In genomic region chr1:136006292-136006748, GRCm38 (mm10) we compare ENCODE assay signal across 9 mouse cellular contexts. TPM values are rescaled to one million over a fixed set of nuclear protein-coding genes. Genes with fewer than 3 reads are reported as not detected.
DNase-seq lines count a peak whose midpoint lies in the region; ATAC-seq and TF ChIP-seq lines count a peak whose summit lies in the region.
"Had no signal": no experiment of that assay in that cellular context is flagged by ENCODE, and none has a peak within 500 bp of the region (broad histone marks: within the 10 kb centered on the region; RNA-seq: fewer than 3 reads in every experiment).

TSS of gene Igfn1 (minus strand) at chr1:136006342.

- no peak within 1 kb of the TSS for H3K27ac ChIP-seq in kidney, embryonic 14.5 days (ENCODE audit: low read depth, low read length)
- H3K27ac ChIP-seq in forebrain, embryonic 11.5 days (ENCODE audit: low read depth, low read length), result no peak within 1 kb of the TSS
- no peak within 1 kb of the TSS for H3K27ac ChIP-seq in hindbrain, postnatal 0 days
- no peak within 1 kb of the TSS for H3K27ac ChIP-seq in midbrain, embryonic 15.5 days
- no peak within 1 kb of the TSS for H3K27ac ChIP-seq in layer of hippocampus, adult 2 months

- H3K4me1 ChIP-seq in kidney, embryonic 14.5 days (ENCODE audit: control insufficient read depth, insufficient read depth, low read length), result no peaks in the 10 kb centered on the region
- H3K4me1 ChIP-seq in forebrain, embryonic 11.5 days (replicated peaks; ENCODE audit: control insufficient read depth, insufficient read depth, low read length), result 0 out of 2 replicates have a peak, but pooled peaks cover 3% of the 10 kb centered on the region
- peaks cover 7% of the 10 kb centered on the region; the same call in 1 of the 2 replicates for H3K4me1 ChIP-seq in hindbrain, postnatal 0 days (ENCODE audit: insufficient read depth, low read length)
- peaks cover 12% of the 10 kb centered on the region for H3K4me1 ChIP-seq in midbrain, embryonic 15.5 days

- ATAC-seq in kidney, embryonic 14.5 days (ENCODE audit: low FRiP score, low TSS enrichment), result no peak
- no peak for ATAC-seq in forebrain, embryonic 11.5 days (replicated peaks; ENCODE audit: low FRiP score)
- no peak for ATAC-seq in hindbrain, postnatal 0 days
- no peak for ATAC-seq in midbrain, embryonic 15.5 days (replicated peaks)

- no peak for TF ChIP-seq CTCF in hindbrain, postnatal 0 days (IDR thresholded peaks at IDR 0.05; ENCODE audit: low read depth)
- TF ChIP-seq CTCF in layer of hippocampus, adult 2 months (conservative IDR thresholded peaks at IDR 0.05), result no peak

- H3K9ac ChIP-seq in kidney, embryonic 14.5 days (ENCODE audit: low read depth, low read length), result no peak within 1 kb of the TSS; the same call in 1 of the 2 replicates
- H3K9ac ChIP-seq in forebrain, embryonic 11.5 days (ENCODE audit: low read length), result no peak within 1 kb of the TSS
- peak within 1 kb of the TSS; percentile 39; the same call in 1 of the 2 replicates for H3K9ac ChIP-seq in hindbrain, postnatal 0 days (replicated peaks; ENCODE audit: low read length)
- H3K9ac ChIP-seq in midbrain, embryonic 15.5 days, result 0 out of 2 replicates have a peak within 1 kb of the TSS, but pooled peaks have one; percentile 19

- peak within 1 kb of the TSS; percentile 47; the same call in 1 of the 2 replicates for H3K4me3 ChIP-seq in kidney, embryonic 14.5 days (ENCODE audit: low read length)
- H3K4me3 ChIP-seq in forebrain, embryonic 11.5 days (ENCODE audit: low read depth, low read length), result peak within 1 kb of the TSS; percentile 34; the same call in 1 of the 2 replicates
- peak within 1 kb of the TSS; percentile 38 for H3K4me3 ChIP-seq in hindbrain, postnatal 0 days (ENCODE audit: low read length)
- H3K4me3 ChIP-seq in midbrain, embryonic 15.5 days, result no peak within 1 kb of the TSS; the same call in 1 of the 2 replicates
- no peak within 1 kb of the TSS for H3K4me3 ChIP-seq in layer of hippocampus, adult 2 months

- no peaks in the 10 kb centered on the region for H3K9me3 ChIP-seq in kidney, embryonic 14.5 days (ENCODE audit: control insufficient read depth, low read length)
- no peaks in the 10 kb centered on the region for H3K9me3 ChIP-seq in forebrain, embryonic 11.5 days (ENCODE audit: control insufficient read depth, low read length)
- H3K9me3 ChIP-seq in hindbrain, postnatal 0 days (ENCODE audit: low read length), result no peaks in the 10 kb centered on the region
- no peaks in the 10 kb centered on the region for H3K9me3 ChIP-seq in midbrain, embryonic 15.5 days

- no peak for DNase-seq in kidney, postnatal 36 days
- DNase-seq in forebrain, embryonic 11.5 days (ENCODE audit: low spot score), result no peak
- DNase-seq in hindbrain, postnatal 0 days (ENCODE audit: low spot score), result no peak
- DNase-seq in layer of hippocampus, adult 2 months (ENCODE audit: low spot score in 2 of 2), result no peak
- DNase-seq in thymus, postnatal 10 days (ENCODE audit: low spot score in 2 of 2), result no peak
- DNase-seq in cerebellum, adult 9-11 months, result no peak
- DNase-seq: kidney, adult 8-10 months had no signal

- peak within 1 kb of the TSS; percentile 70 for H3K4me2 ChIP-seq in kidney, embryonic 14.5 days (replicated peaks; ENCODE audit: low read depth, low read length)
- peak within 1 kb of the TSS; percentile 78; the same call in 1 of the 2 replicates for H3K4me2 ChIP-seq in forebrain, embryonic 11.5 days (ENCODE audit: low read depth, low read length, severe bottlenecking)
- H3K4me2 ChIP-seq in hindbrain, postnatal 0 days (ENCODE audit: low read depth, low read length), result peak within 1 kb of the TSS; percentile 81
- H3K4me2 ChIP-seq in midbrain, embryonic 15.5 days, result peak within 1 kb of the TSS; percentile 50; the same call in 1 of the 2 replicates

- peaks cover 3% of the 10 kb centered on the region; the same call in 1 of the 2 replicates for H3K27me3 ChIP-seq in kidney, embryonic 14.5 days (ENCODE audit: control insufficient read depth, insufficient read depth, low read length)
- peaks cover 5% of the 10 kb centered on the region; the same call in 1 of the 2 replicates for H3K27me3 ChIP-seq in forebrain, embryonic 11.5 days (ENCODE audit: control insufficient read depth, insufficient read depth, low read length)
- no peaks in the 10 kb centered on the region for H3K27me3 ChIP-seq in hindbrain, postnatal 0 days (ENCODE audit: insufficient read depth, low read length)
- peaks cover 17% of the 10 kb centered on the region; the same call in 1 of the 2 replicates for H3K27me3 ChIP-seq in midbrain, embryonic 15.5 days (replicated peaks)

- no peaks in the 10 kb centered on the region for H3K36me3 ChIP-seq in kidney, embryonic 14.5 days (ENCODE audit: control insufficient read depth, insufficient read depth, low read length)
- no peaks in the 10 kb centered on the region for H3K36me3 ChIP-seq in forebrain, embryonic 11.5 days (ENCODE audit: control insufficient read depth, insufficient read depth, low read length)
- H3K36me3 ChIP-seq in hindbrain, postnatal 0 days (ENCODE audit: insufficient read depth, low read length), result no peaks in the 10 kb centered on the region
- H3K36me3 ChIP-seq in midbrain, embryonic 15.5 days (replicated peaks), result no peaks in the 10 kb centered on the region

- WGBS in kidney, embryonic 14.5 days, result 60% methylated on average over 3 of the region's 3 CpGs
- WGBS in forebrain, embryonic 11.5 days, result 82% methylated on average over 3 of the region's 3 CpGs
- WGBS in hindbrain, postnatal 0 days, result 83% methylated on average over 3 of the region's 3 CpGs
- WGBS in midbrain, embryonic 15.5 days, result 90% methylated on average over 3 of the region's 3 CpGs

RNA-seq across cellular contexts. Expression of gene Igfn1, which starts in this region (rescaled TPM):
- not detected in 2 replicates for polyA plus RNA-seq in kidney, embryonic 14.5 days (2014; fragmentation: Nextera tagmentation; extraction: Ambion mirVana)
- polyA plus RNA-seq in forebrain, embryonic 11.5 days (2014; fragmentation: Nextera tagmentation; extraction: Ambion mirVana), result not detected in 2 replicates
- 0.11 TPM in 1 of 2 replicates, not detected in the other for total RNA-seq in hindbrain, postnatal 0 days (2014; rRNA removed)
- 0.04 and 0.05 TPM in 2 replicates for polyA plus RNA-seq in hindbrain, postnatal 0 days (2015; fragmentation: Nextera tagmentation; extraction: Ambion mirVana)
- polyA plus RNA-seq in midbrain, embryonic 15.5 days (2015; fragmentation: Nextera tagmentation; extraction: Ambion mirVana), result not detected in 2 replicates
- under 1 TPM; 0.15 to 0.36 TPM for total RNA-seq in layer of hippocampus, adult 2 months (2021)

Comparison
In these comparisons a context has a peak if more than half of its experiments do, and no peak if none do; other contexts are left out.
1. H3K4me3 ChIP-seq: peak in kidney, embryonic 14.5 days (single experiment), forebrain, embryonic 11.5 days (single experiment) and hindbrain, postnatal 0 days (single experiment); none in midbrain, embryonic 15.5 days (single experiment) and layer of hippocampus, adult 2 months (single experiment).
2. H3K9ac ChIP-seq: peak in hindbrain, postnatal 0 days (single experiment) and midbrain, embryonic 15.5 days (single experiment); none in kidney, embryonic 14.5 days (single experiment) and forebrain, embryonic 11.5 days (single experiment).
3. Peak in every context shown above with its lines, with median percentiles within 50 percentile points of each other: H3K4me2 ChIP-seq.